Mouse (Mus musculus): ENCODE measurements around the gene Arhgef10l. TPM values are rescaled to one million over a fixed set of nuclear protein-coding genes. Genes with fewer than 3 reads are reported as not detected.
A peak's percentile ranks its signal among the peaks of the same experiment; 100 is the strongest.

Arhgef10l gene
- polyA plus RNA-seq, 1 experiment from 2014 or later: 13.4 TPM

- Histone ChIP-seq H3K4me3 (ENCODE audit: low read depth, low read length) (no peak overlapping the region), H3K4me2 (ENCODE audit: low read depth, low read length) (no peak overlapping the region), H3K9ac (ENCODE audit: low read depth, low read length) (no peak overlapping the region), H3K9me3 (ENCODE audit: control insufficient read depth, low read length) (no peaks in the 10 kb centered on the region), H3K4me1 (ENCODE audit: control insufficient read depth, insufficient read depth, low read length) (no peaks in the 10 kb centered on the region), H3K27ac (replicated peaks; ENCODE audit: low read depth, low read length) (no peak overlapping the region), H3K36me3 (ENCODE audit: control insufficient read depth, insufficient read depth, low read length) (no peaks in the 10 kb centered on the region), H3K27me3 (replicated peaks; ENCODE audit: control insufficient read depth, insufficient read depth, low read length) (no peaks in the 10 kb centered on the region)
- ATAC-seq (ENCODE audit: low read depth) (peak; percentile 59; the same call in 1 of the 2 replicates), DNase-seq (ENCODE audit: low spot score) (peak; percentile 83)
- WGBS: 34% methylated on average over 11 of the region's 13 CpGs
These were observed 8.6 kb upstream of the Arhgef10l start for GRCm38 (mm10) chr4:140674345-140674926.

DNA sequence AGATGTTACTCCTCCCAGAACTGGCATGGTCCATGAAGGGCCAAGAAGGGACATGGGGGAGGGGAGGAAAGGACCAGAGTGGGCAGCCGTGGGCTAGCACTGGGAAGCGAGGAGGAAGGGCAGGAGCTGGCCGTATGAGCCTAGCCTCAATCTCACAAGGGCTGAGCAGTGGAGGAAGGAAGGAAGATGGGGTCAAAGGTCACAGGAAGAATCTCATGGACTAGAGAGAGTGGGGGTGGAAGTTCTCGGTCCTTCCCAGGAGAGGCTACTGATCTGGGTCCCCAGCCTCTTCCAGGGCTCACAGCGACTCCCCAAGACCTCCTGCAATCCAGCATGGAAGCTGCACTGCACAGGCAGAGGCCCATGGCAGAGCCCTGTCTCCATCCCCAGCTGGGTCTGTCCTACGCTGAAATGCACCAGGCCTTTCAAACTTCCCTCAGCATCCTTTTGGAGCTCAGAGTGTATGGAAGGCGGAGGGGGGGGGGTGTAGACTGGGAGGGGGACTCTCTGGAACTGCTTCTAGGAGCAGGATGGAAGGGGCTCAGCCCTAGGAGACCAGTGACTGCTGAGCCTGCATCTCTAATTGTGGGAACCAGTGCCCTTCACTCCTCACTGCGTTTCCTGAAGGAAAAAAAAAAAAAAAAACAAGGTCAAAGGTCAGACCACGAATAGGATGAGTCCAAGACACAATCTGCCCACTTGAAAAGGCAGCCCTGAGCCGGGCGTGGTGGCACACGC is 7.9 kb upstream of the Arhgef10l start:
- Histone ChIP-seq H3K4me1 (ENCODE audit: control insufficient read depth, insufficient read depth, low read length) (no peaks in the 10 kb centered on the region), H3K27ac (replicated peaks; ENCODE audit: low read depth, low read length) (no peak overlapping the region), H3K9ac (ENCODE audit: low read depth, low read length) (no peak overlapping the region), H3K4me2 (ENCODE audit: low read depth, low read length) (no peak overlapping the region), H3K4me3 (ENCODE audit: low read depth, low read length) (no peak overlapping the region), H3K36me3 (ENCODE audit: control insufficient read depth, insufficient read depth, low read length) (no peaks in the 10 kb centered on the region), H3K27me3 (replicated peaks; ENCODE audit: control insufficient read depth, insufficient read depth, low read length) (no peaks in the 10 kb centered on the region), H3K9me3 (ENCODE audit: control insufficient read depth, low read length) (no peaks in the 10 kb centered on the region)
- WGBS: 44% methylated on average over 12 of the region's 12 CpGs
- ATAC-seq (ENCODE audit: low read depth) (no peak), DNase-seq (ENCODE audit: low spot score) (no peak)

DNA sequence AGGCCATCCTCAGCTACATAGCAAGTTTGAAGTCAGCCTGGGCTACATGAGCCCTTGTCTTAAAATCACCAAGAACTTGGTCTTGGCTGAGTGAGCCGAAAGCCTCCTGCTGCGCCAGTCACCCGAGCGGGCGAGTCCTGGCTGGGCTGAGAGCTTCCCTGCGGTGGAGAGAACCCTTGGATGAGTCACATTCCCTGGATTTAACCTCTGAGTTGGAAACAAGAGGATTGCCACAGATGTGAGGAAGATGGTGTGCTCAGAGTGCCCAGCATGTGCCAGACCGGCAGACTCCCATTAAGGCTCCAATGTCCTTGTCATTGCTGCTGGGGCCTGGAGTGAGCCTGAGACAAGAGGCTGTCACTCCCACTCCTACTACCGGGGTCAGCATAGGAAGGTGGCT is 2.0 kb upstream of the Arhgef10l start:
- Histone ChIP-seq H3K4me1 (ENCODE audit: control insufficient read depth, insufficient read depth, low read length) (no peaks in the 10 kb centered on the region), H3K27me3 (replicated peaks; ENCODE audit: control insufficient read depth, insufficient read depth, low read length) (no peaks in the 10 kb centered on the region), H3K4me3 (ENCODE audit: low read depth, low read length) (no peak overlapping the region), H3K36me3 (ENCODE audit: control insufficient read depth, insufficient read depth, low read length) (no peaks in the 10 kb centered on the region), H3K9me3 (ENCODE audit: control insufficient read depth, low read length) (no peaks in the 10 kb centered on the region), H3K27ac (replicated peaks; ENCODE audit: low read depth, low read length) (no peak overlapping the region), H3K4me2 (ENCODE audit: low read depth, low read length) (no peak overlapping the region), H3K9ac (ENCODE audit: low read depth, low read length) (no peak overlapping the region)
- DNase-seq (ENCODE audit: low spot score) (no peak), ATAC-seq (ENCODE audit: low read depth) (no peak)
- WGBS: 84% methylated on average over 8 of the region's 8 CpGs

GRCm38 (mm10) chr4:140665053-140665452 is 759 bp downstream of the Arhgef10l start:
- no peaks in the 10 kb centered on the region for H3K36me3 ChIP-seq (ENCODE audit: control insufficient read depth, insufficient read depth, low read length)
- no peaks in the 10 kb centered on the region for H3K9me3 ChIP-seq (ENCODE audit: control insufficient read depth, low read length)
- no peaks in the 10 kb centered on the region for H3K4me1 ChIP-seq (ENCODE audit: control insufficient read depth, insufficient read depth, low read length)
- H3K27ac ChIP-seq (replicated peaks; ENCODE audit: low read depth, low read length): no peak overlapping the region
- H3K9ac ChIP-seq (ENCODE audit: low read depth, low read length): no peak overlapping the region
- H3K4me3 ChIP-seq (ENCODE audit: low read depth, low read length): no peak overlapping the region
- no peak overlapping the region for H3K4me2 ChIP-seq (ENCODE audit: low read depth, low read length)
- ATAC-seq (ENCODE audit: low read depth): no peak
- 76% methylated on average over 7 of the region's 7 CpGs for WGBS
- H3K27me3 ChIP-seq (replicated peaks; ENCODE audit: control insufficient read depth, insufficient read depth, low read length): no peaks in the 10 kb centered on the region
- DNase-seq (ENCODE audit: low spot score): no peak

DNA sequence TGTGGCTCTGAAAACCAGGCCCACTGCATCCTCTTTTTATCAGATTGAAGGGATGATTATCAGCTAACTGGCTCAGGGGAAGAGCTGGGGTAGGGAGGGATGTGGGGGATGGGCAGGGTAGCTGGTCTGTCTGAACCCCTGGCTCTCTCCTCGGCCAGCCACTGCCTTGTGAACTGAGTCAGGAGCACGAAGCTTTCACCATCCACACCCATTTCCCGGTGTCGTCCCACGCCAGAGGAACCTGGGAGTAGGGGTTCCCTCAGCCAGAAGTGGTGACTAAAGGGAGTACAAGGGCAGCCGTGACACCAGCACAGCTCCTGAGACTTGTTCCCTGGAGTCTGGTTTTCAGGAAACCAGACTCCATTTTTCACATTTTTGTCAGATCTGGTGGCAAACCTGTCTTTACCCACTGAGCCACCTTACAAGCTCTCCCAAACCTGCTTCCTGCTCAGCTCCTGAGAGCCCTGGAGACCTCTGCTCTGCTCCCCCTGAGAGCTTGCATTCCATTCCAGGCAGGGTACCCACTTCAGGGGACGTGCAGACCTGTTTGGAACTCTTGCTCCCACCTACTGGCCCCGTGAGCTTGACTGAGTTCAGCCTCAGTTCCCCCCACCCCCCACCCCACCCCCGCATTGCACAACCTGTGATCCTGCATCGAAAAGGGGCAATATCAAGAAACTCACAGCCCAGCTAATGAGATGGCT is 2.8 kb downstream of the Arhgef10l start:
- no peak for ATAC-seq (ENCODE audit: low read depth)
- WGBS: 37% methylated on average over 10 of the region's 10 CpGs
- no peaks in the 10 kb centered on the region for H3K27me3 ChIP-seq (replicated peaks; ENCODE audit: control insufficient read depth, insufficient read depth, low read length)
- no peak overlapping the region for H3K4me3 ChIP-seq (ENCODE audit: low read depth, low read length)
- DNase-seq (ENCODE audit: low spot score): no peak
- no peaks in the 10 kb centered on the region for H3K36me3 ChIP-seq (ENCODE audit: control insufficient read depth, insufficient read depth, low read length)
- no peak overlapping the region for H3K27ac ChIP-seq (replicated peaks; ENCODE audit: low read depth, low read length)
- peaks cover 1% of the 10 kb centered on the region; the same call in 1 of the 2 replicates for H3K4me1 ChIP-seq (ENCODE audit: control insufficient read depth, insufficient read depth, low read length)
- no peak overlapping the region for H3K4me2 ChIP-seq (ENCODE audit: low read depth, low read length)
- H3K9me3 ChIP-seq (ENCODE audit: control insufficient read depth, low read length): no peaks in the 10 kb centered on the region
- no peak overlapping the region for H3K9ac ChIP-seq (ENCODE audit: low read depth, low read length)

DNA sequence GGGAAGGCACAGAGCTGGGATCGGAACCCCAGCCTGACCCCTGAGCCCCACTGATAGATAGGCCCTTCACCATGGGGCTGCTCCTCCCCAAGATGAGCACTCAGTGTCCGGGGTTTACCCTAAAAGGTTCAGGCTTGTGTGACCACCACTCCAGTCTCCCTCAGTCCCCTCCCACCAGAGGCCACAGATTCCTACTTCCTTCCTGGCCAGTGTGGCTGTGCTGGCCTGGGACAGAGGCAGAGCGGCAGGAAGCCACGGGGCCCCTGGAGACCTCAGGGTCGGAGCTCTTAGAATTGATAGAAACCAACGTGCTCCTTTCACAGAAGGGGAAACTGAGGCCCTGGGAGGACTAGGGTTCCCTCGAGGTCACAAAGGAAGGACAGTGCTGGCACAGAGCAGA is 3.4 kb downstream of the Arhgef10l start:
- DNase-seq (ENCODE audit: low spot score) (no peak), ATAC-seq (ENCODE audit: low read depth) (no peak)
- peaks cover 7% of the 10 kb centered on the region for H3K4me1 ChIP-seq (ENCODE audit: control insufficient read depth, insufficient read depth, low read length)
- H3K4me2 ChIP-seq (ENCODE audit: low read depth, low read length): no peak overlapping the region
- H3K4me3 ChIP-seq (ENCODE audit: low read depth, low read length): no peak overlapping the region
- no peaks in the 10 kb centered on the region for H3K9me3 ChIP-seq (ENCODE audit: control insufficient read depth, low read length)
- no peak overlapping the region for H3K9ac ChIP-seq (ENCODE audit: low read depth, low read length)
- 15% methylated on average over 6 of the region's 7 CpGs for WGBS
- no peaks in the 10 kb centered on the region for H3K36me3 ChIP-seq (ENCODE audit: control insufficient read depth, insufficient read depth, low read length)
- H3K27ac ChIP-seq (replicated peaks; ENCODE audit: low read depth, low read length): no peak overlapping the region
- H3K27me3 ChIP-seq (replicated peaks; ENCODE audit: control insufficient read depth, insufficient read depth, low read length): no peaks in the 10 kb centered on the region

DNA sequence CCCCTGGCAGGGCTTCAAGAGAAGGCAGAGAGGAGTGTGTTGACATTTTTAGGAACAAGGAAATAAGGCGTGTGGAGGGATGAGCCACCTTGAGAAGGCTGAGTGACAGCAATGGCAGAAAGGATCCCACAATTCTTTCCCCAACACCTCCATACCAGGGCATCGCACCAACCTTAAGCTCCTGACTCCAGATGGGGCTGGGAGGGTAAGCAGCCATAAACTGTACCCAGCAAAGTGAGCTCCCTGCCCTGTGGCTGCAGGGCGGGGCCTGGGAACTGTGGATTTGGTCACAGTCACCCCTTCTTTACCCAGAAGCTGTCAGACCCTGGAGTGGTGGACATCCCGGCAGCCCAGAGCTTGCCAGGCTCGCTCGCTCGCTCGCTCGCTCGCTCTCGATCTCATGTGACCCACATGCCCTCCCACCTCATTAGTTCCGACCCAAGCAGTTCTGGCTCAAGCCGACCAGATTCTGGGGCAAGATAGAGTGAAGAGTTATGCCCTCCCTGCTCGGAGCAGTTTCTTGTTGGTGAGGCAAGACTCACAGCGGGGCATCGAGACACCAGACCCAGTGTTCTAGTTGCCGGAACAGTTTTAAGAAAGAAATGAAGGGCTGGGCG is 4.3 kb downstream of the Arhgef10l start:
- Histone ChIP-seq H3K4me1 (ENCODE audit: control insufficient read depth, insufficient read depth, low read length) (peaks cover 12% of the 10 kb centered on the region), H3K4me2 (ENCODE audit: low read depth, low read length) (no peak overlapping the region), H3K4me3 (ENCODE audit: low read depth, low read length) (no peak overlapping the region), H3K36me3 (ENCODE audit: control insufficient read depth, insufficient read depth, low read length) (no peaks in the 10 kb centered on the region), H3K27me3 (replicated peaks; ENCODE audit: control insufficient read depth, insufficient read depth, low read length) (no peaks in the 10 kb centered on the region), H3K27ac (replicated peaks; ENCODE audit: low read depth, low read length) (no peak overlapping the region), H3K9ac (ENCODE audit: low read depth, low read length) (no peak overlapping the region), H3K9me3 (ENCODE audit: control insufficient read depth, low read length) (no peaks in the 10 kb centered on the region)
- DNase-seq (ENCODE audit: low spot score) (no peak), ATAC-seq (ENCODE audit: low read depth) (no peak)
- 72% methylated on average over 18 of the region's 18 CpGs for WGBS

- H3K27ac ChIP-seq (replicated peaks; ENCODE audit: low read depth, low read length): peak overlapping the region; percentile 79
- no peaks in the 10 kb centered on the region for H3K36me3 ChIP-seq (ENCODE audit: control insufficient read depth, insufficient read depth, low read length)
- H3K9me3 ChIP-seq (ENCODE audit: control insufficient read depth, low read length): no peaks in the 10 kb centered on the region
- no peaks in the 10 kb centered on the region for H3K27me3 ChIP-seq (replicated peaks; ENCODE audit: control insufficient read depth, insufficient read depth, low read length)
- H3K4me1 ChIP-seq (ENCODE audit: control insufficient read depth, insufficient read depth, low read length): peaks cover 21% of the 10 kb centered on the region
- H3K4me3 ChIP-seq (ENCODE audit: low read depth, low read length): no peak overlapping the region
- ATAC-seq (ENCODE audit: low read depth) (peak; percentile 80), DNase-seq (ENCODE audit: low spot score) (peak; percentile 86)
- peak overlapping the region; percentile 26; the same call in 1 of the 2 replicates for H3K4me2 ChIP-seq (ENCODE audit: low read depth, low read length)
- 4% methylated on average over 17 of the region's 24 CpGs for WGBS
- H3K9ac ChIP-seq (ENCODE audit: low read depth, low read length): peak overlapping the region; percentile 45; the same call in 1 of the 2 replicates
These were observed 7.9 kb downstream of the Arhgef10l start for GRCm38 (mm10) chr4:140657681-140658575.
